Mouse (Mus musculus): ENCODE data around the gene Man1b1.
A peak's percentile ranks its signal among the peaks of the same experiment; 100 is the strongest.

Gene Man1b1

DNA sequence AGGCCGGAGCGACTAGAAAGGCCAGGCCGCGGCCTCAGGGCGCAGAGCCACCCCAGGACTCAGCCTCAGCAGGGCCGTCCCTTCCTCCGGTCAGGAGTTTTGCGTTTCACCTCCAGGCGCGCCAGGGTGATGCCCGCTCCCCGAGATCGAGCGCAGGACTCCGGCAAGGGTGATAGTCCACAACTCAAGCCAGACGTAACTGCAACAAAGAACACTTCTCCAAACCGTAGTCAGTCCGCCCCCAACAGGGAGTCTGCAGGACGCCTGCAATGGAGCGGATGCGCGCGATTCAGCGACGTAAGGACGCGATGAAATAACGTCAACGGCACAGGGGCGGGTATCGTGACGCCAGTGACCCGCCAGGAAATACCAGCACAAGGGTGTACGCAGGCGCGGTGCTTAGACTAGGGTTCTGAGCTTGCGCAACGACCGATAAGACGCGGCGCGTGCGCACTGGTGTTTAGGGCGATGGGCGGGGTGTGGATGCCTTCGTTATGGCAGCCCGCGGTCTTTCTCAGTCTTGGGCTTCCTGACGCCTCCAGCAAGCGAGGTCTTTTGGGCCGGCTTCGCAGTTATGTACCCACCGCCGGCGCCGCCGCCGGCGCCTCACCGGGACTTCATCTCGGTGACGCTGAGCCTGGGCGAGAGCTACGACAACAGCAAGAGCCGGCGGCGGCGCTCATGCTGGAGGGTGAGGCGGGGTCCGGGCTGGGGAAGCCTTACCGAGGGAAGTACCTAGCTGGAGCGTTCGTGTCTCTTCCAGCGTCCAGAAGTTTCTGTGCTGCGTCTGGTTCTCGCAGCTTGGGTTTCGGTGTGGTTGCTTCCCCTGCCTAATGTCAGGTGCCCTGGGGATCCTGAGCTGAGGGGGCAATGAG, at the start of gene Man1b1:
Gene Man1b1 (plus strand): TSS at position 53 of the 875 bp plus-strand sequence.
- peak; percentile 99 for DNase-seq (ENCODE audit: low read depth, low spot score)

DNA sequence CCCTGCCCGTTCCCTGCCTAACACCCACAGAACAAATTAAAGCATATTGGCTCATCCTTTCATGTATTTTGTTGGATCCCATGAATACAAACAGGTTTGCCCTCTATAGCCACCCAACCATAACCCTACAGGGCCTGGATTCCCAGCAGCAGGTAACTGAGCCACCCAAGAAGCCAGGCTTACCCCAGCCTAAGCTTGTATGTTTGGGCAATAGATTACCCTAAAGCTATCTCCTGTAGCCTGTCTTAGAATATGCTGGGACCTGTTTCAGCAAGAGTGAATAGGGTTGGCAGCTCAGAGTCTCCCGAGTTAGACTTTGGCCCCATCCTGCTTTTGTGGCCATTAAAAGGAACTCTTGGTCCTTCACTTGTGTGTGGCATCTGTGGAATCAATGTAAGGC, 46.6 kb upstream of the Man1b1 start:
- no peak for DNase-seq (ENCODE audit: low read depth, low spot score)

DNA sequence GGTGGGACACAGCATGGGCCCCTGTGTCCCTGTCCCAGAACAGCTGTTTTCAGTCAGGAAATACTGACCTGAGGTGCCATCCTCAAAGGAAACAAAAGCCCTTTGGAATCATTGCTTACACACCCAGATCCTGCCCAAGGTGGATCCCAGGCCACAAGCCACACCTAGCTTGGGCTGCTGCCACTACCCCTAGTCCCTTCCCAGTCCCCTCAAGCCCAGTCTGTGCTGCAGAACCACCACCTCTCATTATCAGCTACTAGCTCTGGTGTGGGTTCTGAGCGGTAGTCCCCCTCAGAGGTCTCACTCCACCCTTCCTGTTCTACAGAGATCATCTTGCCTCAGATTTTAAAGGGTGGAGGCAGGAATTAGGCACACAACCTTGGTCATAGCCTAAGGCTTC, 45.8 kb upstream of the Man1b1 start:
- DNase-seq (ENCODE audit: low read depth, low spot score): no peak

DNA sequence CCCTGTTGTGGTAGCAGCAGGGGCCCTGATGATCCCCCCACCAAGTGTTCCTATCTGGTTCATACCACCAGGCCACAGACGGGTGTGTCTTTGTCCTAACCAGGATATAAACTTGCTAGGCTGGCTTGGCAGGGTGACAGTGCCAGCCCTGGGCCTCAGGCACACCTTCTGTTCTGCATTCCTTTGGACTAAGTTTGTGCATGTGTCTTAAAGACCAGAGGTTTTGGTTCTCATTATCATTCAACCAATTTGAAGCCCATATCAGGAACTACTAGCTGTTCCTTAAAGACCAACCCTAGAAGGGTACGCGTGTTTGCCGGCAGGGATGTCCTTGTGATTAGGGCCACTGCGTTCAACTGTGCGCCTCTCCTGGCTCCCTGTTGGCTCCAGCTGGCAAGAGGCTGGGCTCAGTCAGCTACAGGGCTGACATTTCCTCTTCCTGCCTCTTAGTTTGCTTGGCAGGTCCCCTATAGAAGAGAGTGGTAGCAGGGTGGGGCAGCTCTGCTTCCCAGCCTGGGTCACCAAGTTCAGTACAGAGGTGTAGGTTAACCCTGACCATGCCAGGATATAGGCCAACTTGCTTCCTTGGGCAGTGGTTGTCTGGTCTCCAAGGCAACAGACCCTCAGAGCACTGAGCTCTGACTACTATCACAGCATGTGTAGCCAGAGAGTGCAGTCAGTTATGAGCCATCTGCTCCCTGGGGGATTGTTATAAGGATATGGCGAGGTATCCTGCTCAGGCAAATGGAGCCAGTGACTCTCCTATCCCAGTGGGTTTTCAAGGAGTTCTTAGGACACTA, 45.1 kb upstream of the Man1b1 start:
- DNase-seq (ENCODE audit: low read depth, low spot score): no peak

DNA sequence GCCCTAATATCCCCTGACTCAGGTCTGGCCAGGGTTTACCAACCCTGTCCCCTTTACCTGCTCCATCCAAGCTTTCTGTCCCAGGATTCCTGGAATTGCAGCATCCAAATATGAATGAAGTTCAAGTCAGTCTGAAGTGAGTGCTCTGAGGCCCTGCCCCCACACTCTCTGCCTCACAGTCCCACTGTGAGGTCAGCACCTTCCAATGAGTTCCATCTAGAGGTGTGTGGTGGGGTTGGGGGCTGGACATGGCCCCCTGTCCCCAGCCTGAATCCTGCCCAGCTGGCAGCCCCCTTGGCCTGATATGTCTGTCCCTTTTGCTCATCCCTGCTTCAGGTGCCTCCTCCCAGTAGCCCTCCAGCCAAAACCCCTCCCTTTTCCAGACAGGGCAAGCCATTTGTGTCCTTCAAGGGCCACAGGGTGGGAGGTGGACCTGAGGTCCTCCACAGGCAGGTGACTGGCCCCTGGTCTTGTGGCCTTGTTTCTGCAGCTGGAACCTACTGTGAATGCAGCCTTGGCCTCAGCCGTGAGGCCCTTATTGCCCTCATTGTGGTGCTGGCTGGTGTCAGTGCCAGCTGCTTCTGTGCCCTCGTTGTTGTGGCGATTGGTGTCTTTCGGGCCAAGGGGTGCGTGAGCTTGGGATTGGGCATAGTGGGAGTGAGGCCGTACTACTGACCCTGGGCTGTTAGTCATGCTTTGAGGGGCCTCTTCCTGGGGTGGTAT, 44.0 kb upstream of the Man1b1 start, which contains the start of gene Tmem210:
Gene Tmem210 (plus strand): TSS at position 219 of the 723 bp plus-strand sequence.
- no peak for DNase-seq (ENCODE audit: low read depth, low spot score)

DNA sequence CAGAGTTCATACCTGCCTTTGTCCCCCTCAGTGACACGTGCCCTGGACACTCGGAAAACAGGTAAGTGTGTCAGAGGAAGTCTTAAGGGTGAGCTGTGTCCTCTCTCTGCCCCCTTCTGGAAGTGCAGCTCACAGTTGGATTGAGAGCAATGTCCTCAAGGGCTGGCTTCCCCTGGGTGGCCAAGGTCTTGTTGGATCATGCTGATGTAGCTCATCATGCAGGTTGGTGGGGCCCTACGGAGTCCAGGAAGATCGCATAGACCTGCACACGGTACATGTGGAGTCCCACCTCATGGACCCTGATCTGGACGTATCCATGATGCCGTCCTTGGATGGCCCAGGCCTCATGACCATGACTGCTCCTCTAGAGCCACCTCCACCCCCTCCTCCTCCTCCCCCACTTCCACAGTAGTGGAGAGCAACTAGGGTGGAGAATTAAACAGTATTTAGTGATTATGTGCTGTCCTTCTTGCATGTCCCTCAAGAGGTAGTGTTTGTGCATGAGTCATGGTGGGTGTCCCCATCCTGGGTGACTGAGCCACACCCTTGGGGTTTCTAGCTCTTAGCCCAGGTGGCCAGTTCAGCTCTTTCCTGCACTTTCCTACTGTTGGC, 43.3 kb upstream of the Man1b1 start:
- no peak for DNase-seq (ENCODE audit: low read depth, low spot score)

DNA sequence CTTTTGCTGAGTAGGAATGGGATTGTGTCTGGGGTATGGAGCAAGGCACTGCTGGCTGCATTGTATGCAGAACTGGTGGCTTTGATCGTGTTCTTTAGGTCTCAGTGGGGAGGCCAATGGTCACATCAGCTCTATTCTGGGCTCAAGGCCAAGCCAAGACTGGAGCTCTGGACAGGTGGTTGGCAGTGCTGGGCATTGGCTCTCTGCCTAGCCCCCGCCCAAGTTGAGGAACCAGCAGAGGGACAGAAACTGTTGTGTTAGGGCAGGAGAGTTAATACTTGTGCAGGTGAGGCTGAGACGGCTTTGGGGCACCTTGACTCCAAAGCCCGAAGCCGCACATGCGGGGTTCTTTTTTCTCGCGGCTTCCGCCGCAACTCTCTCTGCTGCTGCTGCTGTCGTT, 42.5 kb upstream of the Man1b1 start, which contains the start of gene Lrrc26:
Gene Lrrc26 (plus strand): TSS at position 265 of the 400 bp plus-strand sequence.
- no peak for DNase-seq (ENCODE audit: low read depth, low spot score)

DNA sequence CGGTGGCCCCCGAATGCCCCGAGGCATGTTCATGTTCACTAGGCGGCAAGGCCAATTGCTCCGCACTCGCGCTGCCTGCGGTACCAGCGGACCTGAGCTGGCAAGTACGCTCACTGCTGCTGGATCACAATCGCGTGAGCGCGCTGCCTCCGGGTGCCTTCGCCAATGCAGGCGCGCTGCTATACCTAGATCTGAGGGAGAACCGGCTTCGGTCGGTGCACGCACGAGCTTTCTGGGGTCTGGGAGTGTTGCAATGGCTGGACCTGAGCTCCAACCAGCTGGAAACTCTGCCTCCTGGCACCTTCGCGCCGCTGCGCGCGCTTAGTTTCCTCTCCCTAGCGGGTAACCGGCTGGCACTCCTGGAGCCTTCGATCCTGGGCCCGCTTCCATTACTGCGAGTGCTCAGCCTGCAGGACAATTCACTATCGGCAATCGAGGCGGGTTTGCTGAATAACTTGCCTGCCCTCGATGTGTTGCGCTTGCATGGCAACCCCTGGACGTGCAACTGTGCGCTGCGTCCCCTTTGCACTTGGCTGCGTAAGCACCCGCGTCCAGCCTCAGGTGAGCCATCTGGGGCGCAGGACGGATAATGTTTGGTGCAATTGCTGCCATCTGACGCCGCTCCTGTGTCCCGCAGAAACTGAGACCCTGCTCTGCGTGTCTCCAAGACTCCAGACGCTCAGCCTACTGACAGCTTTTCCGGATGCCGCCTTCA, 41.9 kb upstream of the Man1b1 start:
- DNase-seq (ENCODE audit: low read depth, low spot score): no peak

DNA sequence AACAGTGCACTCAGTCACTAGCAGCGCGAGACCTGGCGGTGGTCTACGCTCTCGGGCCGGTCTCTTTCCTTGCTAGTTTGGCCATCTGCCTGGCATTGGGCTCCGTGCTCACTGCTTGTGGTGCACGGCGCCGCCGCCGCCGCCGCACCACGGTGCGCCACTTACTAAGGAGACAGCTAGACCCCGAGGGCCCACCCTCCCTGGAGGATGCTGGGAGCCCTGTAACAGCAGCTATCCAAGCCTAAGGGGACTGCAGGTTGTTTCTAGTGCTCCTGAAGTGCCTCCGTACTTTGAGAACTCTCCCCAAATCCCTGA, 41.4 kb upstream of the Man1b1 start:
- DNase-seq (ENCODE audit: low read depth, low spot score): no peak

DNA sequence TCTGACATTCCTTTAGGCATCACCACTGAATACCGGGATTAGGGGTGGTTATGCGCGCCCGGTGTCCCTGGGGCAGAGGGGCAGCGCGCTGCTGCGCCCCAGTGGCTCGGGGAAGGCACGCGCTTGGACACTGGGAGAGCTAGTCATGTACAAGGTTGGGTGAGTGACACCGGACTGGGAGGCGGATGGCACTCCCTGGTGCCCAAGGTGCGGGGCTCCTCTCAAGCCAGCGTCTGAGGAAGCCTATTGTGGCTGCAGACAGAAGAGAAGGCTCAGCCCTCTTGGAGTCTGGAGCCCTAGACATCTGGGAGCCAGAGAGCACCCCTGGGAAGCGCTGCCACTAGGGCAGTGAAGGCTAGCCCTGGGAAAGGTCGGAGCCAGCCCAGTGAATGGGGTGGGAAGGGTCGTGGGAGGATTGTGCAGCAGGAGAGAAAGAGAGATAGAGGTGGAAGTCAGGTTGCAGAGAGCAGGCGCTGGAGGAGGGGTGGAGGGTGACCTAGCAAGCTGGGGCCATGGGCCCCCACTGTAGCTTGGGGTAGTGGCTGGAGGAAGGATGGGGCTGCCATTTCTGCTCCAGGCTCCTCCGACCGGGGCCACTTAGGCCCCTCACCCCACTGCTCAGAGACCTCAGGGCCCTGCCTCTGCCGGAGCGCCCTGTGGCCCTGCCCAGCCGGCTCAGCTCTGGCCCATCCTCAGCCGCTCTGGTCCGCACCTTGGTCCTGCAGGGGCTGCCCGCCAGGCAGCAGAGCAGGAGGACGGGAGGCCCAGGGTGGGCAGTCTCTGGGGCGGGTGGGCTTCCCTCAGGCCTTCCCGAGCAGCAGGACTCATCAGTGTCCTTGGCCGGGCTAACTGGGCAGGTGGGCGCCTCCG, 40.7 kb upstream of the Man1b1 start:
- no peak for DNase-seq (ENCODE audit: low read depth, low spot score)

DNA sequence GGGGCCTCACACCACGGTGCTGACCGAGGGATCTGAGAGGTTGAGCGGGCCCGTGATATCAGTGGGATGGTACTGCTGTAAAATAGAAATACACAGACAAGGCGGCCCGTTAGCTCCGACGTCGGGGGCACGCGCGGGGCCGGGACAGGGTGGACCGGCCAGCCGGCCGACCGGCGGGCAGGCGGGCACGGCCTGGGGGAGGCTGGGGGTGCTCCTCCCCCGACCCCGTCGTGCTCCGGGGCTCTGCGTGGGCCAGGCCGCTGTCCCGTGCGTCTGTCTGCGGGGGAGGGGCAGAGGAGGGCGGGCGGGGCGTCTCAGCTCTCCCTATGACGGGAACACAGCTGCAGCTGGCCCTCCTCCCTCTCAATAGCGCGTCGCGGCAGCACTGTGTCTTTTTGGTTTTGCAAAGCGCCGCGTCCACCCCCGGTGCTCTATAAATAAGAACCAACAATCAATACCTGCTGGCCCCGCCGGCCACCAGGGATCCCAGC, 40.0 kb upstream of the Man1b1 start:
- DNase-seq (ENCODE audit: low read depth, low spot score): no peak

DNA sequence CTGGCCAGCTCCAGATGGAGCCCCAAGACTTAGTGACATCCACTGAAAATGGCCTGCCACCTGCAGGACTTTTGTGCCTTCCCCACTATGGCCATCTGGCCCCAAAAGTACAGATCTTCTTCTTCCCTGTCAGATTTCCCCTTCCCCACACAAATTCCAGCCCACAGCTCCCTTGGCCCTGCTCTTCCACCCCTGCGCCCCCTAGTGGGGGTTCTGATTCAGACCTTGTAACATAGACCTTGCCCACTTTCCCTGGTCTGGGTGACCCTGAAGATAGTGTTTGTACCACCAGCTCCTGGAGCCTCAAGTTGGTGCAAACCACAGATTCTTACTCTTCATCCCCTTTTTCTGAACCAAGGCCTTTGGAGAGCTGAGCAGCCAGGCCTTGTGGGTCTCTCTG, 39.3 kb upstream of the Man1b1 start:
- peak; percentile 49 for DNase-seq (ENCODE audit: low read depth, low spot score)

DNA sequence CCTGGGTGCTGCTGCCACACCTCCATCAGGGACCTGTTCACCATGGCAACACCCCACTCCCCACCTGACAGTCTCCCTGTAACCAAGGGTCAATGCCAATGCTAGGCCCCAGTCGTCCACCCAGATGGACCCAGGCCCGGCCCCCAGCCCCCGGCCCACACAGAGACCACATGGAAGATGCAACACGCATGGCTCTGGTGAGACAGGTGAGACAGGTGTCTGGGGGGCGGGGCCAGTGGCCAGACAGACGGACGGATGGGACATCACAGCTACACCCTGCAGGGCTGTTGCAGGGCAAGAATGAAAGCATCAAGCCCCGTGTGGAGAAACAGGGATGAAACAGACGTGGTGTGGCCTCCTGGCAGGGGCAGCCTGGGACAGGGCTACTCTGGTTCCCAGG, 38.4 kb upstream of the Man1b1 start:
- no peak for DNase-seq (ENCODE audit: low read depth, low spot score)

DNA sequence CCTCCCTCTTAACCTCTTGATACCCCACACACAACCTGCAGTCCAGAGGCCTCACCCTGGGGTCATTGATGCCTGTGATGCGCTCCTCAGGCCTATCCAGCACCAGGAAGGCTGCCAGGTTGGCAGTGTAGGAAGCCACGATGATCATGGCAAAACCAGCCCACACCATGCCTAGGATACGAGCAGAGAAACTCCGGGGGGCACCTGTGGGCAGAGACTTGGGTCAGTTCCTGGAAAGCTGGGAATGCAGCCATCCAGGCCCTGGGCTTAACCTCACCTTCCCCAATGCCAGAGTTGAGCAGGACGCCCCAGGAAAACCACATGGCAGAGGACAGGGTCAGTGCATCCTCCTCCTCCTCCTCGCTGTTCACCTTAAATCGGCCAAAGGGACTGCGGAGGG, 35.0 kb upstream of the Man1b1 start:
- DNase-seq (ENCODE audit: low read depth, low spot score): no peak

DNA sequence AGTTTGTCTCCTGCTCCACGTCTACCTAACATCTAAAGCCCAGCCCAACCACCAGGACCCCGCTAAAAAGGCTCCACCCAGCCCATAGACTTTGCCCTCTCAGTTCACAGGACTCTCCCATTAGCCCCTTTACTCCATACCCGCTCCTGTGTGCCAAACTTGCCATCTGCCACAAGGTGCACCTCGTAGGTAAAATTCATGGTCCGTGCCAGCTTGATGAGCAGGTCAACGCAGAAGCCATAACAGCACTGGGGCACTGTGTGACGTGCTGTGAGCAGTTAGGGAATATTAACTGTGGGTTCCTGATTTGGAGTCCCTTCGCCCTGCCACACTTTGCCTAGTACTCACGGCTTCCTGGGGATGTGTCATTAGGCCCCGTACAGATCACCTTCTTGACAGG, 34.1 kb upstream of the Man1b1 start:
- DNase-seq (ENCODE audit: low read depth, low spot score): no peak

DNA sequence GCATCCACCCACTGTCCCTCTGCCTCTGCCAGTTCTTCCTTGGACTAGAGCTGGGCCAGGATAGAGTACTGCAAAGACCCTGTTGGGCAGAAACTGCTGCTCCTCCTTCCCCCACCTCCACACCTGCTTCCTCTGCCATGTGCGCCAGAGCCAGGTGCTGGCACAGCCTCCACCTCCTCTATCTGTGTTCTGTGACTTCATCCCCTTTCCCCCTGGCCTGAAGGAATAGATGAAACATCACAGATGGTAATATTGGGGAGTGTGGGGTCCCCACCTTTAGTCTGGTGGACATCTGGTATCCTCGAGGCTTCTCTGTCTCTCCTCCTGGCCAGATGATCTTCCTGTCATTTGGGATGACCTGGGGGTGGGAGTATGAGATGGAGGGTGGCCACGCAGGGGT, 28.7 kb upstream of the Man1b1 start:
- DNase-seq (ENCODE audit: low read depth, low spot score): no peak

DNA sequence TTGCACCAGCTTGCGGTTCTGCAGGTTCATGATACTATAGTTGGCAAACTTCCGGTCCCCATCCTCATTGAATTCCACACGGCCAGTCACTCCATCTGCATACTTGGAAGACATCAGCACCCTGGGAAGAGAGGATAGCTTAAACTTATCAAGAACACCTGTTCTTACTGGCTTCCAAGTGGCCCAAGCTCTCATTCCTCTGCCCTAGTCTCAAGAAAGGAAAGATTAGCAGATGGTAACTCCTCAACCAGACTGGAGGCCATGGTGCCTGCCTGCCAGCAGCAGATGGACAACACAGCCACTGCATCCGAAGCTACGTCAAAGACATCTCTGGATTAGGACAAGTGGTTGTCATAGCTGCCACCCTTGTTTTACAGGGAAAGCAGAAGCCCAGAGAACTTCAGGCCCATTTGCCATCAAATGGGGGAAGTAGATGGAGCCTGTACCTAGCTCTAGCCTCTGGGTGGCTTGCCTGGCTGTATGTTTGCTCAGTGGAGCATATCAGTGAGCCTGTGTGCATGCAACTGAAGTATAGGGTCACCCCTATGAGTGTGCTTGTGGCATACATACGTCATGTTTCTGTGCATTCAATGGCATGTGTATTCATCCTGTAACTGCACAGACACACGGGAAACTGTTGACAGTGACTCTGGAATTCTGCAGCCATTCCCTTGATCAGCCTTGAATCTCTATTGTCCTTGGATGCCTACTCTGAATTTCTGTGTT, 28.0 kb upstream of the Man1b1 start:
- DNase-seq (ENCODE audit: low read depth, low spot score): no peak

DNA sequence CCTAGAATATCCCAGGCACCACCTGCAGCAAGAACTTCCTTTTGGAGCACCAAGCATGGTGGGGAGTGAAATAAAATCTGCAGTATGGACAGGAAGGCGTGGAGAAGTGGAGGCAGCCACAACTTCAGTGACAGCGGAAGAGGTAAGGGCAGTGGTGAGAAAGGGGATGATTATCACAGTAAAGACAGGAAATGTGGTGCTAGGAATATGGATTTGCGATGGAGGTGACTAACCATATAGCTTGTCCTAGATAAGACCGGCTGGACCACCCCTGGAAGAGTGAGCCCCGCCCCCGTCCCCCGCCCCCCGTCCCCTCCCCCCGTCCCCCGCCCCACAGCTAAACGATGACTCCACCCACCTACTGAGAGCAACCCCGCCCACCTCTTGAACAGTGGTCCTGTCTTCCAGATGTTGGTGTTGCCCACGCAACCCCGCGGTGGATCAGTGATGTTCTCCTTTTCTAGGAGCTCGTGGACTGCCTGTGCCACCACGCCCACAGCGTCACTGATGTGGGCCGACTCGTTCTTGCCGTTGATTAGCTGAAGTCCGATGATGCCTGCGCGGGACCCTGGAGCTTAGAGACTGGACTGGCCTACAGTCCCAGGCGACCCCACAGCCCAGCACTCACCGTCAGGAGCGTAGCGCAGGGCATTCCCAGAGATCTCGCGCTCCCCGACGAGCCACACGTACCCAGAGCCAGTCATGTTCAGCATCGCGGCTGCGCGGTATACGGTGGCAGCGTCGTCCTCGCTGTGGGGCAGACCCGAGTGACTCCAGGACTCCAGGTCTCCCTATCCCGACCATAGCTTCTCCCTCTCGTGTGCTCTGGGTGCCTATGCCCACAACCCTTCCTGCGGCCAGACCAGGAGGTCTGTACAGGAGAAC, 27.2 kb upstream of the Man1b1 start:
- DNase-seq (ENCODE audit: low read depth, low spot score): no peak

Measured in c-Kit-negative CD71-positive TER-119-positive erythroid progenitor cells, embryonic 14.5 days (primary cell).